Mouse (Mus musculus) layer of hippocampus, adult 8-10 months (tissue): ENCODE data around the gene Vmn1r85. TPM values are rescaled to one million over a fixed set of nuclear protein-coding genes. Genes with fewer than 3 reads are reported as not detected.

ENCODE experiments used
- DNase-seq, 2 experiments: peaks; one replicate each; pipeline ENCODE4 v3.0.0; 2022; ENCODE audit warnings: low spot score in 2 of 2
- total RNA-seq, 4 experiments: library from RNA; stranded (reverse); gene quantifications; 2 replicates each; pipeline ENCODE4 v1.2.4; 2022

Gene Vmn1r85
- total RNA-seq, 4 experiments from 2014 or later: not detected

GRCm38 (mm10) chr7:13038621-13039169 lies 56.3 kb downstream of the Vmn1r85 start:
- no peak for DNase-seq

DNA sequence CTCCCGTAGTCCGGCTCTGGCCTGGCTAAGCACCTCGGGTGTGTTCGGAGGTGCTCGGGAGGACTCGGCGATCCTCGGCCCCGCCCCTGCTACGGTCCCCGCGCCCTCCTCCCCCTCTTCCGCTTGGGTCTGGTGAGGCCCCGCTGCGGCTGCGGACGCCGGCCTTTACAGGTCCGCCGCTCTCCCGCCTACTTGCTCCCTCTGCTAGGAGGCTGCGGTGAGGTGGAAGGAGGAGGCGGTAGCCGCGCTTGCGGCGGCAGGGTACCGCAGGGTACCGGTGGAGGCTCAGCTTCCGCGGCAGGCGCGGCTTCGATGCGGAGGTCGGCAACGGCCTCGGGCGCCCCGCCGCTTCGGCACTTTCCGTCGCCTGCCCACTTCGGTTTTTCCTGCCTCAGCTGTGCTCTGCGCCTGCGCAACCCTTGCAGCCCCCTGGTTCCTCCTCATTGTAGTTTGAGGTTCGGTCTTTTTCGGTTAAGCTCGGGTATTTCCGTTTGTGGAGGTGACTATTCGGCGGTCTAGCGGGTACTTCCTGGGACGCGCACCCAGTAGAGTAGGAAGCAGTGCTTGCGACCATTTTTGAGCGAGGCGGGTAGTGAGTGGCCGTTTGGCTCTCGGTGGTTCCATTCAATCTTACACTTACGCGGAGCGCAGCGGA lies 56.9 kb downstream of the Vmn1r85 start, which contains the start of gene Ube2m:
TSS of gene Ube2m (minus strand) at position 375 of the 655 bp plus-strand sequence.
- DNase-seq: peak; percentile 98 to 99

DNA sequence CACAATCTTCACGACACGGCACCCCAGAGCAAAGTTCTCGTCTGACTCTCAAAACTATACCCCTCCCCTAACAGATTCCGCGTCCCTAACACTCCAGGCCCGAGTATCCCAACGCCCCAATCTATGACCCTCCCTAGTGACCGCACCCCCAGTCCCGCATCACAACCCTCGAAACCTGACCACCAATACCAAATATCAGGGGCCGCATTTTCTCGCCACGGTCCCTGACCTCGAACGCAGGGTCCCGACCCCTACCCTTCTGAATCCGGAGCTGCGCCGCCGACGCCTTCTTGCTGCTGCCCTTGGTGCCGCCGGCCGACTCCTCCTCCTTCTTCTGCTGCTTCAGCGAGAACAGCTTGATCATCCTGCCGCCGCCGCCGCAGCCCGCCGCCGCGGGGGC lies 57.6 kb downstream of the Vmn1r85 start:
- DNase-seq: peak in 1 of 2 experiments; percentile 54

DNA sequence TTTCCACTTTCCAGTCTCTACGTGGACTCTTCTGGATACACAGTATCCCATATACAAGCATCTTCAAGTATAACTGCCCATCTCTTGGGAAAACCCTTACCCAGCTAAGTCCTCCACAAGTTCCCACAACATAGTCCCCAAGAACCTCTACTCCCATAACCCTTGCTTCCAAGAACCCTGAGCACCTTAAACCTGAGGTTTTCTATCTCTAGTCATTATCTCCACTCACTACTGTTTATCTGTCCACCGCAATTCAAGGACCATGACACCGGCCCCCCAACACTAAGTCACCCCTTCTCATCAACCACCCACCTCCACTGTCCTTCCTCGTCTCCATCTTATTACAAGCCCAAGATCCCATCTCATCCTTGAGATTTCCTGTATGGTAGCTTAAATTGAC lies 58.2 kb downstream of the Vmn1r85 start:
- DNase-seq: no peak

GRCm38 (mm10) chr7:13035211-13035855 lies 59.6 kb downstream of the Vmn1r85 start:
- no peak for DNase-seq

DNA sequence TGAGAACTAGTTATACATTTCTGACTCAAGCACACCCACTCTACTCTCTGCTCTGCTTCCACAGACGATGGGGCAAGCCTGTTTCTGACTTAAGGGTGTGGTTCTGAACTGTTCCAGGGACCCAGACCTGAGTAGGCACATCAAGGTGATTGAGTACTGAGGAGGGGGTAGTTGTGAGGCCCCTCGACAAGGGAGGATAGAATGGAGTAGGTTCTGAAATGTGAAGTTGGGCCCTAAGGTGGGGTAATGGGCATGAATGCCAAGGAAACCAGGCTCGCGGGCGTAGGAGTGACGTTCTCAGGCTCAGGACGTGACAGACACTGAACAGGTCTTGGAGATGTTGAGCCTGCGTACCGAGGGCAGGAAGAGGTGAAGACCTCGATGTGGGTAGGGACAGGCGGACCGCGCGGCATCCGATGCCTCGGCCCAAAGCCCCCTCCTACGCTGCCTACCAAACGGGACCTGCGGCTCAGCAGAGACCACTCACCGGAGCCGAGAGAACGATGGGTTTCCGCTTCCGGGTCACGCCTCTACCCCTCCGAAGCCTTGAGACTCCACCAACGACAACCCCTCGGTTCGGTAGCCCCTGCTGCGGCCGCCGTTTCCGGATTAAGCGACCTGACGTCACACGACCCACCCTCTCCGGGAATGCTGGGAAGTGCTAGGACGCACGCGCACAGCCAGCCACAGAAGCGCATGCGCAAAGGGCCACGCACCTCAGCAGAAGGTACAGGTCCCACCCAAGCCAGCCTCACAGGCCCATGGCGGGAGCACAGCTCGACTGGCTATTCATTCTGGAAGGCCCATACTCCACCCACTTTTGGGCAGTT lies 60.6 kb downstream of the Vmn1r85 start, which contains the start of gene Chmp2a:
TSS of gene Chmp2a (minus strand) at position 660 of the 830 bp plus-strand sequence.
- peak; percentile 98 for DNase-seq

GRCm38 (mm10) chr7:13033451-13034147 lies 61.4 kb downstream of the Vmn1r85 start:
- no peak for DNase-seq

Other genes with a start within 250 kb of the Vmn1r85 start
- gene Zfp128, start 214.0 kb downstream of the Vmn1r85 start, total RNA-seq: 1 to 10 TPM; 6.6 to 8.3 (median 7.4) TPM
- 10 to 100 TPM; 14.0 to 20.3 (median 15.1) TPM for gene Zscan22, start 197.4 kb downstream of the Vmn1r85 start, total RNA-seq
- 100 to 1,000 TPM; 383 to 519 (median 436) TPM for gene Rps5, start 172.9 kb downstream of the Vmn1r85 start, total RNA-seq
- 1 to 10 TPM in 1 of 4 experiments, under 1 TPM in 3; 0.77 to 1.4 (median 0.92) TPM for gene Rnf225, start 167.8 kb downstream of the Vmn1r85 start, total RNA-seq
- 10 to 100 TPM in 3 of 4 experiments, 1 to 10 TPM in 1; 9.5 to 11.6 (median 11.3) TPM for gene Zfp324, start 129.3 kb downstream of the Vmn1r85 start, total RNA-seq
- 10 to 100 TPM in 1 of 4 experiments, 1 to 10 TPM in 3; 7.5 to 10.8 (median 8.8) TPM for gene Zfp446, start 117.3 kb downstream of the Vmn1r85 start, total RNA-seq
- under 1 TPM in 3 of 4 experiments, not detected in 1; 0.27 to 0.47 (median 0.27) TPM for gene Slc27a5, start 97.0 kb downstream of the Vmn1r85 start, total RNA-seq
- gene Trim28, start 96.1 kb downstream of the Vmn1r85 start, total RNA-seq: 100 to 1,000 TPM; 244 to 272 (median 252) TPM
- gene Zbtb45, start 85.1 kb downstream of the Vmn1r85 start, total RNA-seq: 10 to 100 TPM; 27.0 to 29.6 (median 29.3) TPM
- 100 to 1,000 TPM; 145 to 152 (median 147) TPM for gene Chmp2a, start 60.4 kb downstream of the Vmn1r85 start, total RNA-seq
- gene Ube2m, start 56.9 kb downstream of the Vmn1r85 start, total RNA-seq: 100 to 1,000 TPM; 188 to 210 (median 192) TPM
- gene Mzf1, start 40.4 kb downstream of the Vmn1r85 start, total RNA-seq: 10 to 100 TPM; 12.1 to 16.3 (median 15.0) TPM
- not detected for gene Vmn1r86, start 24.7 kb upstream of the Vmn1r85 start, total RNA-seq
- gene Vmn1r87, start 45.0 kb upstream of the Vmn1r85 start, total RNA-seq: not detected
- gene Vmn1r88, start 64.4 kb upstream of the Vmn1r85 start, total RNA-seq: under 1 TPM; 0.16 to 0.35 (median 0.27) TPM
- gene Vmn1r89, start 117.8 kb upstream of the Vmn1r85 start, total RNA-seq: not detected
- 10 to 100 TPM in 2 of 4 experiments, 1 to 10 TPM in 2; 7.6 to 10.1 (median 9.3) TPM for gene Lig1, start 182.1 kb upstream of the Vmn1r85 start, total RNA-seq
- gene Zswim9, start 183.5 kb upstream of the Vmn1r85 start, total RNA-seq: 10 to 100 TPM; 15.2 to 18.8 (median 17.9) TPM
- gene Pla2g4c, start 229.5 kb upstream of the Vmn1r85 start, total RNA-seq: under 1 TPM; 0.12 to 0.32 (median 0.15) TPM